Mouse (Mus musculus) kidney, adult 2 months (tissue): ENCODE data around the gene Chrm5.

ENCODE experiments used
- CTCF ChIP-seq: fragments of 200-500 bp; conservative IDR thresholded peaks from 2 replicates; pipeline ENCODE4 v1.5.1; 2011; ENCODE audit warnings: low read depth, mild to moderate bottlenecking, control low read depth, low read length, moderate library complexity, mixed read lengths; ENCODE audit not compliant: insufficient read depth, insufficient read length
- POLR2A ChIP-seq: fragments of 200-500 bp; IDR thresholded peaks from one replicate; pipeline ENCODE4 v1.6.1; 2011; ENCODE audit warnings: low read depth, low read length, control low read depth

GRCm38 (mm10) chr2:112492856-112493538, 12.4 kb upstream of the Chrm5 start, which contains the start of gene Aven:
- no peak for TF ChIP-seq CTCF
- peak; percentile 37 for TF ChIP-seq POLR2A
